Mouse (Mus musculus) frontal cortex, postnatal 36 days (tissue): ENCODE measurements around the gene H2-Ab1.

Source experiments
- DNase-seq, 2 experiments: peaks; one replicate each; pipeline ENCODE4 v3.0.0; 2022; ENCODE audit warnings: low spot score in 2 of 2

Gene H2-Ab1

GRCm38 (mm10) chr17:34281836-34282235 is 24.3 kb downstream of the H2-Ab1 start:
- DNase-seq = no peak

- DNase-seq = no peak
Observed at GRCm38 (mm10) chr17:34285371-34285770, 27.9 kb downstream of the H2-Ab1 start.

GRCm38 (mm10) chr17:34285848-34286247 is 28.4 kb downstream of the H2-Ab1 start:
- no peak for DNase-seq

- no peak for DNase-seq
Observed at GRCm38 (mm10) chr17:34286501-34286900, 29.0 kb downstream of the H2-Ab1 start.

- no peak for DNase-seq
Observed at GRCm38 (mm10) chr17:34286999-34287398, 29.5 kb downstream of the H2-Ab1 start.

- peak; percentile 77 to 93 for DNase-seq
Observed at GRCm38 (mm10) chr17:34287648-34288047, 30.2 kb downstream of the H2-Ab1 start, which contains the start of gene H2-Aa. Gene H2-Aa, minus strand, starts transcription at chr17:34287823.

- DNase-seq = no peak
Observed at GRCm38 (mm10) chr17:34288131-34288530, 30.6 kb downstream of the H2-Ab1 start.

- DNase-seq = peak; percentile 72 to 85
Observed at GRCm38 (mm10) chr17:34291609-34292008, 34.1 kb downstream of the H2-Ab1 start.

GRCm38 (mm10) chr17:34292570-34292969 is 35.1 kb downstream of the H2-Ab1 start:
- no peak for DNase-seq

GRCm38 (mm10) chr17:34293533-34293932 is 36.0 kb downstream of the H2-Ab1 start:
- no peak for DNase-seq

- DNase-seq = no peak
Observed at GRCm38 (mm10) chr17:34294249-34294648, 36.8 kb downstream of the H2-Ab1 start.

- no peak for DNase-seq
Observed at GRCm38 (mm10) chr17:34295307-34295706, 37.8 kb downstream of the H2-Ab1 start.

GRCm38 (mm10) chr17:34295891-34296794 is 38.7 kb downstream of the H2-Ab1 start:
- peak; percentile 19 to 69 for DNase-seq

GRCm38 (mm10) chr17:34299356-34299755 is 41.9 kb downstream of the H2-Ab1 start:
- DNase-seq = no peak

- no peak for DNase-seq
Observed at GRCm38 (mm10) chr17:34300071-34300470, 42.6 kb downstream of the H2-Ab1 start.

- DNase-seq = no peak
Observed at GRCm38 (mm10) chr17:34300691-34301566, 43.4 kb downstream of the H2-Ab1 start.

- no peak for DNase-seq
Observed at GRCm38 (mm10) chr17:34301670-34302190, 44.2 kb downstream of the H2-Ab1 start.

GRCm38 (mm10) chr17:34303789-34304188 is 46.3 kb downstream of the H2-Ab1 start:
- DNase-seq = no peak

- peak; percentile 36 to 83 for DNase-seq
Observed at GRCm38 (mm10) chr17:34304751-34305150, 47.3 kb downstream of the H2-Ab1 start.

GRCm38 (mm10) chr17:34305380-34306030 is 48.0 kb downstream of the H2-Ab1 start, which contains the start of gene H2-Eb1:
Gene H2-Eb1, plus strand, starts transcription at chr17:34305867.
- DNase-seq = peak; percentile 87 to 95

GRCm38 (mm10) chr17:34306407-34306806 is 48.9 kb downstream of the H2-Ab1 start:
- no peak for DNase-seq
